Mouse (Mus musculus) liver, adult 2 months (tissue): Measurements from ENCODE around the gene Xylt1.

ENCODE experiments used
- CTCF ChIP-seq: fragments of 200-500 bp; IDR thresholded peaks from 2 replicates; pipeline ENCODE4 v1.5.1; 2011; ENCODE audit warnings: low read depth, low read length, control low read depth
- POLR2A ChIP-seq: fragments of 200-500 bp; IDR thresholded peaks from 2 replicates; pipeline ENCODE4 v1.6.1; 2011; ENCODE audit warnings: low read length, control low read depth; ENCODE audit not compliant: insufficient read depth; ENCODE audit errors: extremely low read depth

DNA sequence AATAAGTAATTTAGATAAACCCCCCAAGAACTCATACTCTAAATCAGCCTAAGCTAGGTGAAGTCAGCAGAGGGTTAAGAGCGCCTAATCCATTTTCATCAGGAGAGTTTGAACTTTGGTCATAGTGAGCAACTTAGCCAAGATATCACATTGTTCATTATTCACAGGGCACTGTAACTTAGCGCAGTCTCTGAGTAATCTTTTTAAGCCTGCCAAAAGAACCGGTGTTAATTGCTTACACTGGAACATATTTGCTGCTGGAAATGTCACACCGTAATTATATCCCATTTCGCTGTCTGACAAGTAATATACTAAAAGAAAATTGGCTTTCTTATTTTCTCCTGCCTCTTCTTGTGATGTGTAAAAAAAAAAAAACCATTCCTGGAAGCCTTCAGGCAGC is 190.9 kb downstream of the Xylt1 start:
- TF ChIP-seq CTCF (no peak), POLR2A (no peak)
